Mouse (Mus musculus) liver, embryonic 12.5 days (tissue): ENCODE results near the gene Pde5a. TPM values are rescaled to one million over a fixed set of nuclear protein-coding genes. Genes with fewer than 3 reads are reported as not detected.

Experiments used
- ATAC-seq: fragments of 200-750 bp; cut with Nextera tagmentation; 2 replicates; pipeline ENCODE4 v1.8.0; 2017; ENCODE audit warnings: moderate number of reproducible peaks, mild to moderate bottlenecking, moderate library complexity
- H3K27ac ChIP-seq: fragments of 300-500 bp; sonication (generic); 2 replicates; pipeline ENCODE4 v1.5.1; 2016; ENCODE audit warnings: mild to moderate bottlenecking
- H3K27me3 ChIP-seq: fragments of 300-500 bp; sonication (generic); replicated peaks from 2 replicates; pipeline ENCODE4 v1.6.1; 2016; ENCODE audit warnings: mild to moderate bottlenecking, moderate library complexity
- H3K36me3 ChIP-seq: fragments of 300-500 bp; sonication (generic); 2 replicates; pipeline ENCODE4 v1.6.1; 2016; ENCODE audit warnings: mild to moderate bottlenecking, moderate library complexity
- H3K4me1 ChIP-seq: fragments of 300-500 bp; sonication (generic); 2 replicates; pipeline ENCODE4 v1.6.1; 2016
- H3K4me2 ChIP-seq: fragments of 300-500 bp; sonication (generic); 2 replicates; pipeline ENCODE4 v1.6.1; 2016; ENCODE audit warnings: mild to moderate bottlenecking, moderate library complexity
- H3K4me3 ChIP-seq: fragments of 300-500 bp; sonication (generic); 2 replicates; pipeline ENCODE4 v1.5.1; 2016; ENCODE audit warnings: mild to moderate bottlenecking, moderate library complexity
- H3K9ac ChIP-seq: fragments of 300-500 bp; sonication (generic); 2 replicates; pipeline ENCODE4 v1.6.1; 2016; ENCODE audit warnings: mild to moderate bottlenecking, moderate library complexity
- H3K9me3 ChIP-seq: fragments of 300-500 bp; sonication (generic); replicated peaks from 2 replicates; pipeline ENCODE4 v1.6.1; 2016; ENCODE audit warnings: mild to moderate bottlenecking, moderate library complexity
- WGBS: fragments of 180-500 bp; shearing (Covaris S2); methylation state at CpG from one replicate; pipeline ENCODE4 v1.1.7; 2016; ENCODE audit not compliant: insufficient replicate concordance; 5-methylcytosine and 5-hydroxymethylcytosine counted together
- polyA plus RNA-seq: library from polyadenylated mRNA; unstranded; fragments of >200 nt; fragmentation: Nextera tagmentation; extraction: Ambion mirVana; gene quantifications from 2 replicates; pipeline ENCODE4 v1.2.1, GENCODE M21; 2016

Gene Pde5a
- polyA plus RNA-seq, 1 experiment from 2014 or later = 2.6 TPM

DNA sequence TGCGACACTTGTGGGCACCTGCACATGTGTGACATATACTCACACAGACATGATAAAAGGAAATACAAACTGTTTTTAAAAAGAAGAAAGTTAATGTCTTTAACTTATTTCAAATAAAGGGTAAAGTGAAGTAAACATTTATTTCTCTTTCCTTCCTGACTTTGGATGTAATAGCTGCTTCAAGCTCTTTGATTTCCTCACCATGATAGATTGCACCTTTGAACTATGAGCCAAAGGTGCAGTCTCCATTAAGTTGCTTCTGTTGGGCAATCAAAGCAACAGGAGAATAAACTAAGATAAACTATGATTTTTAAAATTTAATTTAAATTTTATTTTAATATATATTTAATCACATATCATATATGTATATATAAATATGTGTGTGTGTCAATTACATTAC, 139.5 kb downstream of the Pde5a start:
- Histone ChIP-seq H3K27me3 (no peaks in the 10 kb centered on the region), H3K9ac (no peak overlapping the region), H3K36me3 (no peaks in the 10 kb centered on the region), H3K4me1 (no peaks in the 10 kb centered on the region), H3K27ac (no peak overlapping the region), H3K9me3 (no peaks in the 10 kb centered on the region), H3K4me2 (no peak overlapping the region), H3K4me3 (no peak overlapping the region)
- ATAC-seq = no peak
- WGBS = 89% methylated on average over 1 of the region's 1 CpGs

DNA sequence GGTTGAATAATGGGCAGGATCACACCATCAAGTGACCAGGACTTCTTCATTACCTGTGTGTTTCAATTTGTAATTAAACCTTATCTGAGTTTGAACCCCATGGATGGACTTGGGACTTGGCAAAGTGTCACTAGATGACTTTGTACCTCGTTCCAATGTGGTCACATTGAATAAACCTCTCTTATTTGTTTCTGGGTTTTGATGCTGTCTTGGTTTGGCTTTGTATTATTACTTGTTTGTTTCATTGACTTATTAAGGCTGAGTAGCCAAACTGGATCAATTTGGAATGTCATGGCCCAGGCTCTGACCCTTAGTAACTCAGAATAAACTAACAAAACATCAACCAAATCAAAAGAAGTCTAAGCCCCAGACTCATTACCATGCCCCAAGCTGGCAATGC, 142.8 kb downstream of the Pde5a start:
- Histone ChIP-seq H3K4me3 (no peak overlapping the region), H3K27ac (no peak overlapping the region), H3K9ac (no peak overlapping the region), H3K4me1 (no peaks in the 10 kb centered on the region), H3K9me3 (no peaks in the 10 kb centered on the region), H3K36me3 (no peaks in the 10 kb centered on the region), H3K27me3 (no peaks in the 10 kb centered on the region), H3K4me2 (no peak overlapping the region)
- ATAC-seq = no peak
- 72% methylated on average over 1 of the region's 1 CpGs for WGBS

GRCm38 (mm10) chr3:122876870-122877269, 148.1 kb downstream of the Pde5a start:
- Histone ChIP-seq H3K9ac (no peak overlapping the region), H3K9me3 (no peaks in the 10 kb centered on the region), H3K4me2 (no peak overlapping the region), H3K4me3 (no peak overlapping the region), H3K36me3 (no peaks in the 10 kb centered on the region), H3K27me3 (no peaks in the 10 kb centered on the region), H3K27ac (no peak overlapping the region), H3K4me1 (no peaks in the 10 kb centered on the region)
- no peak for ATAC-seq
- 55% methylated on average over 2 of the region's 2 CpGs for WGBS

DNA sequence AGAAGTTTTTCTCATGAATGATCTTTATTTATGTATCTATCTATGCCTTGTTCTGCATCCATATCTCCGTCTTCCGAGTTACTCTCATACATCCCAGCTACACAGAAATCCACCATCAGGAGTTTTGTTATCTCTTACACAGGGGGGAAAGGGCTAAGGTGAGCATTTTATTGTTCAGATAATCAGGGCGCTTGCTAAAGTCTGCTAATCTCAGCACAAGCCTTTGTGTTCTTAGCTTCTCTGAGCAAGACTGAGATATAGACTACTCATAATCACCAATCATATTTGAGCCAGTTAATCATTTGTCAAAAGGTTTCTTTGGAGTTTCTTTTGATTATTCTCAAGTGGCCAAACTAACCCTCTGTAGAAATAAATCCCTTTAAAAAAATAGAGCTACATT, 148.8 kb downstream of the Pde5a start:
- Histone ChIP-seq H3K4me1 (no peaks in the 10 kb centered on the region), H3K9me3 (no peaks in the 10 kb centered on the region), H3K9ac (no peak overlapping the region), H3K27me3 (no peaks in the 10 kb centered on the region), H3K4me3 (no peak overlapping the region), H3K4me2 (no peak overlapping the region), H3K36me3 (no peaks in the 10 kb centered on the region), H3K27ac (no peak overlapping the region)
- no peak for ATAC-seq
- WGBS = 66% methylated on average over 3 of the region's 3 CpGs

- no peak overlapping the region for H3K9ac ChIP-seq
- H3K36me3 ChIP-seq = no peaks in the 10 kb centered on the region
- no peaks in the 10 kb centered on the region for H3K9me3 ChIP-seq
- H3K4me3 ChIP-seq = no peak overlapping the region
- H3K27me3 ChIP-seq = no peaks in the 10 kb centered on the region
- no peaks in the 10 kb centered on the region for H3K4me1 ChIP-seq
- no peak overlapping the region for H3K4me2 ChIP-seq
- ATAC-seq = no peak
- WGBS = 73% methylated on average over 8 of the region's 8 CpGs
- no peak overlapping the region for H3K27ac ChIP-seq
These were observed 150.1 kb downstream of the Pde5a start for GRCm38 (mm10) chr3:122878705-122879315.

DNA sequence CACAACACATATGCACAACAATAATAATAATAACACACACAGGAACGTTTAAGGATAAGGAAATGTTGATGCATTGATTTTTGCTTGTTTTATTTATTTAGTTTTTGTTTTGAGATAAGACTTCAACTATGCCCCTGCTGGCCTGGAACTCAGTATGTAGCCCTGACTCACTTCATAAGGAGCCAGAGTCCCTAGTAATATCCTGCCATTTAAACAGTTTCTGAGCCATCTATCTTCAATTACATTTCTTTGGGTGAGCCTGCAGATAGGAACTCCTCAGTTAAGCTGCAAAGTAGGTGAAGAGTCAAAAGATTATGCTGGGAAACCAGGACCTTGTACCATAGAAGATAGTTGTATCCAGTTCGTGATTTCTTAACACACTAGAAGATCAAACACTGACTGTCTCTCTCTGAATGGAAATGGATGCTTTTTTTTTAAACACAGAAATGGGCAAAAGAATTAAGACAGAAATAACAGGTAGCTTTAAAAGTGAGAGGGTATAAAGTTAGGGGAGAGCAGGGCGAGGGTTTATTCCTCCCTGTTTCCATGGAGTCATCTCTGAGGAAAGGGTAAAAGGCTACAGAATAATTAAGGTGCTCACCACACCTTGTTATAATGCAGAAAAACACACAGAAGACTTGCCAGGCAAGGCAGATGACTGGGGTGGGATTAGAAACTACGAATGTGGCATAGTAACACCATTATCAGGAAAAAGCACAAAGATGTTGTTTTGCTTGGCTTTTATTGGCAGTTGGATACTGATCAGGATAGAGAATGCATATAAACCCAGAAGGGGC, 159.0 kb downstream of the Pde5a start:
- Histone ChIP-seq H3K9ac (no peak overlapping the region), H3K9me3 (no peaks in the 10 kb centered on the region), H3K27ac (no peak overlapping the region), H3K4me2 (no peak overlapping the region), H3K36me3 (no peaks in the 10 kb centered on the region), H3K4me1 (no peaks in the 10 kb centered on the region; the same call in 1 of the 2 replicates), H3K4me3 (no peak overlapping the region), H3K27me3 (no peaks in the 10 kb centered on the region)
- no peak for ATAC-seq
- WGBS = 61% methylated on average over 4 of the region's 4 CpGs

GRCm38 (mm10) chr3:122888371-122888819, 159.6 kb downstream of the Pde5a start:
- Histone ChIP-seq H3K4me2 (no peak overlapping the region), H3K27ac (no peak overlapping the region), H3K9ac (no peak overlapping the region), H3K27me3 (no peaks in the 10 kb centered on the region), H3K36me3 (no peaks in the 10 kb centered on the region), H3K4me3 (no peak overlapping the region), H3K4me1 (no peaks in the 10 kb centered on the region; the same call in 1 of the 2 replicates), H3K9me3 (no peaks in the 10 kb centered on the region)
- ATAC-seq = no peak
- WGBS = 65% methylated on average over 5 of the region's 5 CpGs

GRCm38 (mm10) chr3:122894772-122895171, 166.0 kb downstream of the Pde5a start, which contains the start of gene Fabp2:
Fabp2 (plus strand) TSS chr3:122895072.
- H3K4me2 ChIP-seq = no peak within 1 kb of the TSS
- 86% methylated on average over 3 of the region's 3 CpGs for WGBS

DNA sequence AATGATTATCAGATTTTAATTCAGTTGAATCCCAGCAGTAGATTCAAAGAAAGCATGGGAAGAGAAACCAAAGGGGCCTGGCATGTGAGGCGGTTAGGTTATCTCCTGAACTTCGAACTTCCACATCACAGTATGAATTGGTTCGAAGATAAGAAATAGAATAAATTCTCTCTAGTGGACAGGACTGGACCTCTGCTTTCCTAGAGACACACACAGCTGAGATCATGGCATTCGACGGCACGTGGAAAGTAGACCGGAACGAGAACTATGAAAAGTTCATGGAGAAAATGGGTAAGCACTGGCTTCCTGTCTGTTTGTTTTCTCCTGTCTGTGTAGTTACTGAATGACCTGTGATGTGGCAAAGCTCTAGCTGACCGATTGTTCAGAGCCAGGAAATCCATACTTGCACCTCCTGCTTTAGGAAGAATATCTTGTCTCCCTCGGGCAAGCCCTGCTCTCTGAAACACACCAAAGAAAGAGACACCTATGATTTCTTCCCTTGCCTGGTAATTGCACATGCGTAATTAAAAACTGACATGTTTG, 166.5 kb downstream of the Pde5a start:
- 62% methylated on average over 11 of the region's 11 CpGs for WGBS
- H3K4me3 ChIP-seq = no peak overlapping the region
- no peaks in the 10 kb centered on the region for H3K36me3 ChIP-seq
- H3K4me1 ChIP-seq = no peaks in the 10 kb centered on the region
- H3K9me3 ChIP-seq = no peaks in the 10 kb centered on the region
- no peak overlapping the region for H3K4me2 ChIP-seq
- no peak overlapping the region for H3K27ac ChIP-seq
- H3K27me3 ChIP-seq = no peaks in the 10 kb centered on the region
- ATAC-seq = no peak
- H3K9ac ChIP-seq = no peak overlapping the region

More at GRCm38 (mm10) chr3:122894772-122895171, 166.0 kb downstream of the Pde5a start, which contains the start of gene Fabp2:
- H3K9me3 ChIP-seq = no peaks in the 10 kb centered on the region
- no peak within 1 kb of the TSS for H3K9ac ChIP-seq
- no peaks in the 10 kb centered on the region for H3K27me3 ChIP-seq
- no peak for ATAC-seq
- H3K36me3 ChIP-seq = no peaks in the 10 kb centered on the region
- no peak within 1 kb of the TSS for H3K27ac ChIP-seq
- no peak within 1 kb of the TSS for H3K4me3 ChIP-seq
- H3K4me1 ChIP-seq = no peaks in the 10 kb centered on the region

GRCm38 (mm10) chr3:122898254-122898653, 169.5 kb downstream of the Pde5a start:
- no peaks in the 10 kb centered on the region for H3K36me3 ChIP-seq
- WGBS = 45% methylated on average over 6 of the region's 6 CpGs
- H3K27me3 ChIP-seq = no peaks in the 10 kb centered on the region
- no peak overlapping the region for H3K9ac ChIP-seq
- no peaks in the 10 kb centered on the region for H3K4me1 ChIP-seq
- no peak overlapping the region for H3K4me2 ChIP-seq
- 0 out of 2 replicates have a peak, but pooled peaks have one; percentile 27 for ATAC-seq
- no peak overlapping the region for H3K4me3 ChIP-seq
- no peaks in the 10 kb centered on the region for H3K9me3 ChIP-seq
- no peak overlapping the region for H3K27ac ChIP-seq

GRCm38 (mm10) chr3:122903746-122904433, 175.1 kb downstream of the Pde5a start:
- no peak overlapping the region for H3K9ac ChIP-seq
- H3K27ac ChIP-seq = no peak overlapping the region
- no peaks in the 10 kb centered on the region for H3K9me3 ChIP-seq
- H3K36me3 ChIP-seq = no peaks in the 10 kb centered on the region
- no peak overlapping the region for H3K4me2 ChIP-seq
- no peaks in the 10 kb centered on the region for H3K27me3 ChIP-seq
- no peaks in the 10 kb centered on the region for H3K4me1 ChIP-seq
- H3K4me3 ChIP-seq = no peak overlapping the region
- 34% methylated on average over 12 of the region's 12 CpGs for WGBS
- ATAC-seq = no peak

DNA sequence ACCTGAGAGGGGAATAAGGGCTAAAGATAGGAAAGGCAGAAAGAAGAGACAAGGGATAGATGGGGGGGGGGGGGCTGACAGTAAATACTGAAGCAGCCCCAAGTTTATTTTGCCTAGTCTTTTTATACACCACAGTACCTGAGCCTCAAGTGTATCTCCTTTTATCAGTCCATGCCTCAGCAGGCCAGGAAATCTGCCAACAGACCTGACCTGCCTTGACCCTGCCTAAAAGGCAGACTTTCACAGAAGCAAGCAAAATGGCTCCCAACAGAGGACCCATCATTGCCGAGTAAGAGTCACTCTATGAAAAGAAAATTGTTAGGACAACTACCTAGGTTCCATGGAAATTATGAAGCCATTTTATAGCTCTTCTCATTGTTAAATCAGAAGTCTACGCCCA, 179.1 kb downstream of the Pde5a start:
- no peak overlapping the region for H3K4me2 ChIP-seq
- WGBS = 61% methylated on average over 2 of the region's 2 CpGs
- no peak for ATAC-seq
- no peak overlapping the region for H3K4me3 ChIP-seq
- H3K9ac ChIP-seq = no peak overlapping the region
- H3K27ac ChIP-seq = no peak overlapping the region
- H3K4me1 ChIP-seq = no peaks in the 10 kb centered on the region
- no peaks in the 10 kb centered on the region for H3K27me3 ChIP-seq
- no peaks in the 10 kb centered on the region for H3K9me3 ChIP-seq
- H3K36me3 ChIP-seq = no peaks in the 10 kb centered on the region
